Mouse (Mus musculus) thymus, postnatal 4 days (tissue): ENCODE results near the gene Vapa.

Source experiments
- DNase-seq: peaks from one replicate; pipeline ENCODE4 v3.0.0; 2021

Gene Vapa

DNA sequence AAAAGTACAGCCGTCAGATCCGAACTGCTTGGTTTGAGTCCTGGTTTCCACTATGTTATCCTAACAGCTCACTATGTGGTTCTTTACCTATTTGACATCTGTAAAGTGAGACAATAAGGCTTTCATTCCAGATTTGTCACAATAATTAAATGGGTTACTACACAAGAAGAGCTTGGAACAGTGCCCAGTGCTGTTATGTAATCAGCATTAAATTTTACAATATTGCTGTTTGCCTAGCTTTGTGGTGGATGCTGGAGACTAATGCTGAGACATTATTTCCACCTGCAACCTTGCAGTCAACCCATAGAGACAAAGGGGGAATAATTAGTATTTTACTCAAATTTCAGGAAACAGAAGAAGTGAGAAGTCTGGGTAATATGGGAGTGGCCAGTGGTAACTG is 5.1 kb upstream of the Vapa start:
- no peak for DNase-seq

DNA sequence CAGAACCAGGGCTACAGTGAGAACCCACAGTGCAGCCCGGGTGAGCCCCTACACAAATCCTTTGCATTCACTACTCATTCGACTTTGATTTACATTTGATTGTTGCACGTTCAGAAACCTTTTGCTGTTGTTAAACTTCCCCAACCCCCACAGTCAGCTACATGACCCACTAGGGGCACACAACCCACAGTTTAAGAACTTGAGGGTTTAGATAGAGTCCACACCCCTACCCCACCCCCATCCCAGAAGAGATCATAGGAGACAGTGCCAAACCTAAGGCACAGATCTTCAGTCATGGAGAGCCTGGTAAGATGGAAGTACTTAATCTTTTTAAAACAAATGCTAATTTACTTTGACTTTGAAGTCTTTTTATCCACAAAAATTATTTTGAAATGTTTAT is 2.3 kb upstream of the Vapa start:
- no peak for DNase-seq

DNA sequence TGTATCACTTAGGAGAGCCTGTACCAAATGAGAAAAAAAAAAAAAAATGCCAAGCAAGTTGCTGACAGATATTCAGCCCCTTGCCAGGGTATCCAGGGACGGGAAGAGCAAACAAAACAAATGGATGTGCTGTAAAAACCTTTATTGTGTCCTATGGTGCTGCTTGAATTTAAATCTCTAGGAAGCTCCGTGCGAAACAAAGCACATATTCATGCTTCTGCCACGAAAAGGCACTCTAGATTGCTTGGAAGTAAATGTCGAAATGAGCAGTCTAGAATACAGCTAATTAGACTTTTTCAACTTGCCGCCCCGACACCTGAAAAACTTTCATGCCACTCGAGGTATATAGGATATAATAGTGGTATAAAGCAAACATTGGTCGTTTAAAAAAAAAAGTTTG is 1.1 kb upstream of the Vapa start:
- no peak for DNase-seq

DNA sequence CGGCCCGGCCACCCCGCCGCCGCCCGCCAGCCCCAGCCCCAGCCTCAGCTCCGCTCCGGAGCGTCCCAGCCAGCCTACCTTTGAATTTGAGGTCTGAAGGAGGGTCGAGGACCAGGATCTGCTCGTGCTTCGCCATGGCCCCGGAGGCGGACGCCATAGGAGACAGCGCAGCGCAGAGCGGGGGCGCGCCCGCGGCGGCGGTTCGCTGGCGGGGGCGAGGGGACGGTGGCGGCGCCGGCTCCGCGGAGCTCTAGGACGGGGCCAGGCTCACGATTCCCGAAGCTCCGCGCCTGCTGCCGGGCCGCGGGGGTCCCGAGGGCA is 253 bp downstream of the Vapa start:
- no peak for DNase-seq

DNA sequence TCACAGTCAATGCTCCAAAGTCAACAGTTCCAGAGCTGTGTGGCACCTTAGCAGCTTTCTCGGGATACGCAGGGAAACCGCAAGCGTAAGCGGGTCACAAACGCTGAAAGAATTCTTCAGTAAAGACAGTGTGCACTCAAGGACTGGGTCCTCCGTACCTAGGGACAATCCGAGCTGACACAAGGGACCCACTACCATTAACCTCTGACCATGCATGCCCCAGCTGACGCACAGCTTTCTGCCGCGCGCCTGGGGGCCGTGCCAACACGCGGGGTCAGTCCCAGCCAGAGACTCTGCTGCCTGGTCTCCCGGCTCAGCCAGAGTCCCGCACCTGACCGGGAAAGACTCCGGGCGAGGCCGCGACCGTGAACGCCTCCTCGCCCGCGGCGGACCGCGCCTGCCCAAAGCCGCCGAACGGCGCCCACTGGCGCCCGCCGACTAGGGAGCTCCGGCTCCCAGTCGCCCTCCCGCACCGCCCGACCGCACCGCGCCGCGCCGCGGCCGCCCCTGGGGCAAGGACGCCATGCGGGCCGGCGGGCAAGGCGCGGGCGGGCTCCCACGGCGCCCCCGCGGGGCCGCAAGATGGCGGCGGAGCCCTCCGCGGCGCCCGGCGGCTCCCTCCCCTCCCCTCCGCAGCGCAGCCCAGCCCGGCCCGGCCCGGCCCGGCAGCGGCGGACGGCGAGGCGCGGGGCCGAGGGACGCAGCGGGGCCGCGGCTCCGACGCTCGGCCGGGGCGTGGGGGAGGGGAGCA is 789 bp downstream of the Vapa start:
- peak; percentile 67 for DNase-seq

DNA sequence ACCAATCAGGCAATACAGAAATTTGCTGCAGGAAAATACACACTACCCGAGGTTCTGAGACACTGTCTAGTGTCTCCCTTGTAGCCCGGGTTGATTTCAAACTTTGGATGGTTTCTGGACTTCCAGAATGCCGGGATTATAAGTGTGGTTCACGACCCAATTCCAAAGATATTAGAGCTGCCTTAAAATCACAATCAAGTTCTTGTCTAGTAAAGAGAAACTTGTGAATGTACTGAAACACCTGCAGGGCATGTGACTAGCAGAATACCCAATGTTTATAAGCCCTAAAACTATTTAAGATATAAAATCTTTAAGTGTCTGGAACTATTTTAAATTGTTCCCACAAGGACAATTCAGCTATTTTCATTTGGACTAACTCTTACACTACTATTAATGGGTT is 1.6 kb downstream of the Vapa start:
- no peak for DNase-seq

DNA sequence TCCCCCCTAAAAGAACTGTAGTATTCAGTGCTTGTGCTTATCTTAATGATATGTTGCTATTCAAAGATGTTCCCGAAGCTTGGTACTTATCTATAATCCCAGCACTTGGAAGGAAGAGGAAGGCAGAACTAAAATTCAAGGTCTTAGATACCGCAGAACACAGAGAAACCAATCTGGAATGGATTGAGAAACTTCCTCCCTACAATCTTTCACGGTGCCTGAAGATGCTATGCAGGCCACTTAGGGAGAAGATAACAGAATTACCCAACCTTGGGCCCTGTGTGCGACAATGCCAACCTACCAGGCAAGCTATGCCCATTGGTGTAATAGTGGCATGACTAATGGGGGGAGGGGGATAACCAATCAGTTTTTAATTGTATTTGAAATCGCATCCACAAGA is 4.6 kb downstream of the Vapa start:
- DNase-seq, result no peak

DNA sequence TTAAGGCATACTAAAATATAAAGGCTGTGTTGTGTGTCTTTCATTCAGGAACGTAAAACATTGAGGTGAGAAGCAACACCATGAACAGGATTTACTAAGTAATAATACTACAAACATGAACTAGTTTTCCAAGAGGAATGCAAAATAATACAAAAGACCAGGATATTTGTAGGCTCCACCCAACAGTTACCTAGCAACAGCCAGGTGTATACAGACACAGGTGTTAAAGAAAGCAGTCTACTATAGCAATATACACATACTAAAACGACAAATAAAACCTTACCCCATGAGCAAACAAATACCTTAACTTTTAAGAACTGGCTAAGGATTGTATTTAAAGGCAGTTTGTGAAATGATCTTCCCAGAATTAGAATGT is 5.1 kb downstream of the Vapa start:
- no peak for DNase-seq

DNA sequence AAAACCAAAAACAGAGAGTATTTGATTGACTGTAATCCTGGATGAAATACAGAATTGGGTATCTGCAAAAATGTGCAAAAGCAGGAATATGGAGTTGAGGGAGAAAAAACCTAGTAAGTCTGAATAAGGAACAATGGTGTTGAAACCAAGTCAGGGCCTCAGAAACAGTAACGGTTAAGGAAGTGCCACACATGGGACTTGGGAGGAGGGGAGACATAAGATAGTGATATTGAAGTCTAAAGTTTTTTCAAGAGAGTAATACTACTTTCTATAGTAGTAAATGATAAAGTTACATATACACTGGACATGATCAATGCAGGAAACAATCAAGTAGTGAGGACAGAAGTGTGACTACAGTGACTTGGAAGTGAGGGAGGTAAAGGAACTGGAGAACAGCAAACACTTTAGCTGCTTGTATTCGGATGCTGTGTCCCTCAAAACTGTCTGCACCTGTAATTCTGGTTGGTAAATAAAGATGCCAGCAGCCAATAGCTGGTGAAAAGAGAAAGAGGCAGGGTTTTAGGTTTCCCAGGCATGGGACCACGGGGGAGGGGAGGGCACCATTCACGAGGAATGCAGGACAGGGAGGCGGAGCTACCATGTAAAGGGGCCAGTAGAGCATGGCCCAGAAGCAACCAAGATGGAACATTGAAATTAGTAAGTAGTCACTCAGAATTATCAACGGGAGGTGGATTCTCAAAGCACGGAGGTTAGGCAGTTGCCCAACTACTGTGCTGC is 5.6 kb downstream of the Vapa start:
- DNase-seq, result no peak

DNA sequence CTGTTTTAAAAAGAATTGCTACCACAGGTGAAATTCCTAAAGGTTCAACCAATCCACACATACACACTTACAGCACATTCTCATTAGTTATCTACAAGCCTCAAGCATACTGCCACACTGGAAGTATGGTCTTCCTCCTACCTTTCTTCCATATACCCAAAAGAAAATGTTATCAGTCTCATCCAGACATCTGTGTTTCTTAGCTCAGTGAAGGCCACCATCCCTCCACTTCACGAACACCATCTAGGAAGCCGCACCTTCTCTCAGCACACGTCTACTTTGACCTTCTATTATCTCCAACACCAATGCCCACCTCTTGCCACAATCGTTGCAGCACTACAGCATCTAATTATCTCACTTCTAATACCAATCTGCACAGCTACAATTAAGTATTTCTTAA is 7.3 kb downstream of the Vapa start:
- DNase-seq, result no peak

DNA sequence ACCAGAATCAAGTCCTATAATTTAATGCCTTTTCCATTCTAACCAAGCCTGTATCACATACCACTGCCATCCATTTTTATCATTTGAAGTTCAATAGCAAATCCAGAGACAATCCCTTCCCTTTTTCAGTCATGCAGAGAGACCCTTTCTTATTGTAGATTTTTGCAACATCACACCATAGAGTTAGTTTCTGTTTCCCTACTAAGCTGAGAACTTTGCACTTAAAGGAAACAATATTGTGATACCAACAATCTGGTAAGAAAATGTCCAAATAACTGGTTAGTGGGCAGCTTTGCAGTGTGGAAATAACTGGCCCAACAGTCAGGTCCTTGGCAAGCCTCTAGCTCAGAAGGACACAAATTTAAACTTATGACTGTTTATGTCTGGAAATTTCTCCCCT is 8.5 kb downstream of the Vapa start:
- no peak for DNase-seq

DNA sequence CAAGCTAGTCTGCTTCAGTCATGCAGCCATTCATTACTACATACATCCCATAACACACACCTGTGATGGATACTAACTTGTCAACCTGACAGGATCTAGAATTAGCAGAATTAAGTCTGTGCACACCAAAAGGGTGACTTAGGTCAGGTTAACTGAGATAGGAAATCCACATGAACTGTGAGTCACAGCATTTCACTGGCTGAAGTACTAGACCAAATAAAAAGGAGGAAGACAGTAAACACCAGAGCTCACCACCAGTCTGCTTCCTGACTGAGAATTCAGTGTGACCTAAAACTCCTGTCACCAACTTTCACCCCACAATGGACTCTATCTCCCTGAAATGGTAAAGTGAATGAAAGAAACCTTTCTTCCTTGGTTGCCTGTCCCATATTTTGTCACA is 9.0 kb downstream of the Vapa start:
- no peak for DNase-seq

DNA sequence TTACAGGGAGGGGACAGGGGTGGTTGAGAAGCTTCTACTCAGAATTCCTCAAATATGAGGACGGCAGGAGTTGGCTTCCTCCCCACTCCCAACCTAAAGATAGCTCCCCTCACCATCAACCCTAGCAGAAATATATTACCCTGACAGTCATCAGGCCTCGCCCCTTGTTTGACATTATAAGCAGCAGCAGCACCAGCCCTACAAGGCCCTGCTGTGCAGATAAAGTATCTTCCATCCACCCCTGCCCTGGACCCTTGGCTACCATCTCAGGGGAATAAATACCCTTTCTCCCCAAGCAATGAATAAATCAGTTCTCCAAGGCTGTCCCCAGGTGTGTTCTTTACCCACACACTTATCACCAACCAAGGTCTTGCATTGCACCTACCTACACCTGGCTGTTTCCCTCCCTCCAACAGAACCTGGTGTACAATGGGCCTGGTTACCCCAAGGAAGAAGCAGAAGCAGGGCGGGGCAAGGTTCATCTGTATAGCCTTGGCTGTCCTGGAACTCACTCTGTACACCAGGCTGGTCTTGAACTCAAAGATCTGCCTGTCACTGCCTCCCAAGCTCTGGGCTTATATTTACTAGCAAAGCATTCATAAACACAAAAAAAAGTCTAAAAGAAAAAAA is 15.4 kb downstream of the Vapa start:
- DNase-seq, result no peak

DNA sequence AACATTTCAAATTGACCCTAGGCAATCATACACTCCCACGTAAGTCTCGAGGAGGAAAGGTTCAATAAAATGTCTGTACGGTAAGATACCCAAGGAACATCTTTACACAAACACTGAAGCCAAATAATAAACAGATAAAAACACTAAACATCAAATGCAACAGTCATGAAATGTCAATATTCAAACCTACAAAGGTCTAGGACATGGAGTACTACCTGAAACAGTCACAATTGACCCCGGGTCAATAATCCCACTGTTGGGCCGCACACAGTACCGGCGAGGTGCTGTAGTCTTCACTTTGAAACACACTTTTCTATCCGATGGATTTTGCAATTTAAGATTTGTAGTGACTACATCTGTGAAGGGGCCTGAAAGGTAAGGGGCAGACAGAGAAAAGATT is 18.7 kb downstream of the Vapa start:
- DNase-seq, result no peak

DNA sequence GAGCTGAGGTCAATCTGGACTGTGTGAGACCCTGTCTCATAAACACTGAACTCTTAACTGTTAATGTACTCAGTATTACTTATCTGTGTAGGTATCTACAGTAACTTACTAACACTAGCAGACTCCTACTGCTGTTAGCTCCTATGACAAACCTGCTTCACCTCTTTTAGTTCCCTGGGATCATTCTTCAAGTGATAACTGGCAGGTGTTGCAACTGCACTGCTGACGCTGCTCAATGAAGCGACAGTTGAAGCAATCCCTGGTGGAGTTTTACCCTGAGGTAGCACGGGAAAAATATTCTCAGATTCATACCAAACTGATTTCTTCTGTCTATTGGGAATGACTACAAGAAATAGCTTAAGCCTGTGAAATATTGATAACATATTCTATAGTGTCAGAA is 26.5 kb downstream of the Vapa start:
- no peak for DNase-seq

DNA sequence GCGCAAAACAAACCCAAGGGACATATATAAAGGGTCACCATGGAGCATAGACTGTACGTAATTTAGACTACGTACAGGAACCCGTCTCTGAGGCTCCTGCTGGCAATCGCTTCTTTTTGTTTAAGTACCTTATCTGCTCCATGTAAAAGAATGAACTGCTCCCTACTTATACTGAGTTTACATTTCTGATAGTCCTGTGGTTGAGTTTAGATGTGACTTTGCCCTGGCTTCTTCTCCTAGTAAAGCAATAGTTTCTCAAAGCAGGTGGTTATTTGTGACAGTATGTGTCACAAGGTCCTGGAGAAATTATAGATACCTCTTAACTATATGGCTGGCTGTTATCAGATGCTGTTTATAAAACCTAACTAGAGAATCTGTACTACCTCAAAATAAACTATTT is 31.9 kb downstream of the Vapa start:
- no peak for DNase-seq

DNA sequence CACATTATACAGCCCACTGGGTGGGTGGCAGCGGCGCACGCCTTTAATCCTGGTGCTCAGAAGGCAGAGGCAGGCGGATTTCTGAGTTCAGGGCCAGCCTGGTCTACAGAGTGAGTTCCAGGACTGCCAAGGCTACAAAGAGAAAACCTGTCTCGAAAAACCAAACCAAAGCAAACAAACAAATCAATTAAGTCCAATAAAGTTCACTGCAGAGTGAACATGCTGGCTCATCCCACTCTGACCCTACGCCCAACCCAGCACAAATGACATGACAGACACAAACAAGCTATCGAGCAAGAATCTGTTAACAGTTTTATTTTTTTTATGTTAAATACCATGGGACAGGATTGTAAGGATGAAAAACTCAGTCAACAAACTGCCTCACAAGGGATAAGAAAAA is 33.6 kb downstream of the Vapa start:
- no peak for DNase-seq

DNA sequence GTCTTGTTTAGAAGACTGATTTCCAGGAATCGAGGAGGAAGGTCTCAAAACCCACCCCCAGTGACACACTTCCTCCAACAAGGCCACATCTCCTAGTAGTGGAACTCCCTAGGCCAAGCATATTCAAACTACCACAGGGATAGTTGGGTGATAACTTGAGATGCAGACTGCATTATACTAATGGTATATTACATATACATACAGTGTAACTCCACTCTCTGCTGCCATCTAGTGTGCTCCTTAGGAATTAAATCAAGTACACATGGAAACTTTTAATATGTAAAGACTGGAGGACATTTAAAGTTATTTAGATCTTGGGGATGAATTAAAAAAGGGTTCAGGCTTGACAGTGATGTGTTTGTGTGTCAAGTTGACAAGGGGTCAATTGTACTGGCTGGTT is 38.0 kb downstream of the Vapa start:
- DNase-seq, result no peak

DNA sequence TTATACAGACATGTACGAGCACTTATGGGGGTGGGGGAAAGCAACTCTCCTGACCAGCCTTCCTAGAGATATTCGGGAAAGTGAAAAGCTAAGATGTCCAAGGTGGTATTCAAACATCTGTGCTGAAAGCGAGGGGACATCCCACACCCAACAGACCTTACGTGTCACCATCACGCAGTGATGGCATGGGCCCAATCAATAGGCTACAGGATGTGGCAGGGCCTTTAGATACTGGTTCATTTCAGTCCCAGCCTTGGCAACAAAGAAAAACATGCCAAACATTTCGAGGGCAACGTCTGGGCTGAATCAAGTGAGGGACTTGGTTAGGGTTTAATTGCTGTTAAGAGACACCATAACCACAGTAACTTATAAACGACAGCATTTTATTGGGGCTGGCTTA is 38.5 kb downstream of the Vapa start:
- DNase-seq, result no peak

DNA sequence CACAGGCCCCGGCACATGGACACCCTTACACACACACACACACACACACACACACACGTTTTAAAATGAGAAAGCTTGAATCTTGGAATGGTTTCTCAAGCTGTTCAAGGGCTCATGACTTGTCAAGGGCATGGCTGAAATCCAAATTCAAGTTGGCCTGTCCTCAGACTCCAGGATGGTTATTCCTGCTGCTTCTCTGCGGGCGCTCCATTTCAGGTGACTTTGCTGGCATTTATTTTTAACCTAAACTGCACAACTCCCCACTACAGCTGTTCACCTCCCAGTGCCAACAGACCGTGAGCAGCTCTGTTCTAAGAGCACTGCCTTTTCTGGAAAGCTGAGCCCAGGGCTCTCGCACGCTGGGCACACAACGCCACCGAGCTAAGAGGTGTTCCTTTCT is 41.5 kb downstream of the Vapa start:
- no peak for DNase-seq

DNA sequence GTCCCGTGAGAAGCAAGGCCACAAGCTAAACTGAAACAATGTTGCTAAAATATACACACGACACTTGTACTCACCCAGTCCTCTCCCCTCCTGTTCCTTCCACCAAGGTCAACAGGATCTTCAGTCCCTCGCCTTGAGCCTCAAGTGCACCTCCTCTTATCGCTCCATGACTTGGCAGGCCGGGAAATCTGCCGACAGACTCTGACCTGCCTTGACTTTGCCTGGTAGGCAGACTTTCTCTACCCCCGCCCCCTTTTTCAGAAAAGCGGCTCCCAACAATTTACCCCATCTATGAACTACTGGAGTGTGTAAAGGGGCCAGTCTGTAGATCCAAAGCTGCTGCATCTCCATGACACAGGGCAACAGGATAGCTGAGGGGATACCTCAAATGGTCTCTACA is 41.9 kb downstream of the Vapa start:
- no peak for DNase-seq

DNA sequence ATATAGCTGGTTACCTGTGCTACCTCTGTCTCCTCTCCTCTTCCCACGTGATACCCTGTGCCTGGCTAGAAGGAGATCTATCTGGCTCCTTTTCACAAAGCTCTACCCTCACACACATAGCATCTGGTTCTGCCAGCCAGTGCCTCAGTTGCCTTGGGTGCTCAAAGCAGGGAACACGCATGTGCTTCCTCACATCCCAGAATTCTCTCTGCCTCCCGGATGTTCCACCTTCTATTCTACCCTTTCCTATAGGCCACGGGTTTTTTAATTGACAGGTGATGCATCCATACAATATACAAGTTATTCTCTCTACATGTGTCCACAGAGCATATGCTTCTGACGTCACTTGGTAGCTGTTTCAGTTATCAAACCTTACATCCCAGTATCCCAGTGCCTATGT is 49.2 kb downstream of the Vapa start:
- DNase-seq, result no peak

DNA sequence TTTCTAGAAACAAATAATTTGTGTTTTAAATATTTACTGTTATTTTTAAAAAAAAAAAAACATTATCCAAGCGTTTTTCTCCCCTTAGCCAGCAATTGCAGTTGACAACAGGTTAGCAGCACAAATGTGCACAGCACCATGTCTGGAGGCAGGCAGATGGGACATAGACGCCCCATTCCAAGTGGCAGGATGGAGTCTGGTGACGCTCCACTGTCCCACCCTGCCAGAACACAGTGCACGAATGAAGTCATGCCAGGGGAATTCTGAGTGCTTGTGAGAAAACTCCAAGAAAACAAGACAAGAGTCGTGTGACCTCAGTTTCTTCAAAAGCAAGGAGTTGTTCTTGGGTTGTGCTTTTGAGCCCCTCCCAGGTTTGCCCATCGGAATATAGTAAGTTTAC is 50.0 kb downstream of the Vapa start:
- no peak for DNase-seq

DNA sequence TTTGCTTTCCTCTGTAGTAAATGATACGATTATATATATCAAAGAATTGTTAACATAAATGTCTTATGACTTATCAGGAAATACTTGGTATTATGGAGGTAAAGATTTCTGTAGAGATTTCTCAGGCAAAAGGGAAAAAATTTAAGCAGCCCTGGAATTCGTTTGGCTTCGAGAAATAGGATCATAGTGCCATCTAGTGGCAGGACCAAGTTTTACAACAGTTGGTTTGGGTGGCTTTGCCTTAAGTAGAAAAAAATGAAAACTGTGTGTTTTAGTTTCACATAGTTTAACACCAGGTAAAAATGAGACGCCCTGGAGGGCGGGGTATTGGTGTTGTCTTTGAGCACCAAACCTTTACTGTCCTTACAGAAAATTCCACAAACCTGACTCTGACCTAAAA is 50.6 kb downstream of the Vapa start:
- peak; percentile 76 for DNase-seq
